Mouse (Mus musculus) cortical plate, adult 2 months (tissue): ENCODE data around the gene Rab44.

Source experiments
- CTCF ChIP-seq: fragments of 200-500 bp; IDR thresholded peaks from 2 replicates; pipeline ENCODE4 v1.5.1; 2011; ENCODE audit warnings: mild to moderate bottlenecking, control low read depth, low read length; ENCODE audit not compliant: insufficient read depth; ENCODE audit errors: extremely low read depth
- POLR2A ChIP-seq: fragments of 200-500 bp; IDR thresholded peaks from 2 replicates; pipeline ENCODE4 v1.6.1; 2011; ENCODE audit warnings: mild to moderate bottlenecking, low read length, control low read depth; ENCODE audit not compliant: insufficient read depth; ENCODE audit errors: extremely low read depth

DNA sequence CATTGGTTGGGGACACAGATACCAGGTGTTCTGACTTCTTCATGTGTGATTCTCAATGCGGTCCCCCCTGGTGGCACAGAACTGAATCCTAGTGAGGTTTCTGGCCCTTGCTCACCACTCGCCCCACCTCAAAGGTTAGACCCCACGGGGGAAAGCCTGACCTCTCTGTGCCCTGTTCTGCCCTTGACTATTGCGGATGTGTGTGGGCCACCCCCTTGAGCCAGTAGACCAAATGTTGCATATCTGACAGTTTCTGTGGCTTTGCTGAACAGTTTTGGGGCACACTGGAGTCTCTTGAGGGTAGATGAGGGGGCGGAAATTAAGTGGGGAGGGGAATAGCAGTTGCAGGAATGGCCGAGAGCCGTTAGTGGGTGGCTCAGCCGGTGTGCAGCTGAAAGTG is 29.3 kb downstream of the Rab44 start:
- TF ChIP-seq CTCF, result no peak
- TF ChIP-seq POLR2A, result no peak
